Mouse (Mus musculus) testis, adult 2 months (tissue): ENCODE data around the gene Dapk2.

Experiments used
- CTCF ChIP-seq: fragments of 200-500 bp; IDR thresholded peaks from 2 replicates; pipeline ENCODE4 v1.5.1; 2012; ENCODE audit warnings: low read depth, mild to moderate bottlenecking, inconsistent platforms, low read length, moderate library complexity; ENCODE audit not compliant: control insufficient read depth, insufficient read depth, insufficient replicate concordance
- POLR2A ChIP-seq: fragments of 200-500 bp; IDR thresholded peaks from 2 replicates; pipeline ENCODE4 v1.6.1; 2012; ENCODE audit warnings: low read depth, mild to moderate bottlenecking, inconsistent platforms, low read length, moderate library complexity; ENCODE audit not compliant: control insufficient read depth

DNA sequence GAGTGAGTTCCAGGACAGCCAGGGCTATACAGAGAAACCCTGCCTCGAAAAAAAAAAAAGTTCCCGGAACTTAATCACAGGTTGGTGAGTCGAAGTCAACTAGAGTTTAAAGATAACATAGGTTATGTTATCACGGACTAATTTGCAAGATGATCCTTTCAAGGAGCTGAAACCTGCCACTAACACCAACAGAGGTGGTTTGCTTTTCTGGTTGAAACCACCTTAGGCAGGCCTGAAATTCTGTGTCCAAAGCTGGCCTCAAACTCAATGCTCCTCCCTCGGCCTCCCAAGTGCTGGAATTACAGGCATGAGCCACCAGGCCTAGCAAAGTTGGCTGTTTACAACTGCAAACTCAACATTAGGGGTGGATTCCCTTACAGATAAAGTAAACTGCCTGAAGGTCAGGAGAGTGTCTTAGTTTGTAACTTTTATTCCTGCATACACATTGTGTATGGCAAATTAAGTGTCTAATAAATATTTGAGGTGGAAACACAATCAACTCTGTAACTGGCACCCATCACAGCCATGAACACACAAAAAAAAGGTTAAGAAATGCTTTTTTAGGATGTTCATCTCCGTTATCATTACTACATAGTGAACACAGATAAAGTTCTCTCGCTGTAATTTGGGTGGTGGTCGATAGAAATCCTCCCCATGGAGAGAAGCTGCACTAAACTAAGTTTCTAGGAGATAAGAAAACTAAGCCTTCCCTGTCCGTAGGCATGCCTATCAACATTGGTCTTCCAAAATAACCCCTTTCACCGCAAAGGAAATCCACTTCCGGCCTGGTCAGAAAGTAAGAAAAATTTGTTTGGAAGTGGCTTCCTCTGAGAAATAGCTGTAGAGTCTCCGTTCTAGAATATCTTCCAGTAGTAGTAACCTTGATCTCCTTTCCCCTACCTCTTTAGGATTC is 32.2 kb upstream of the Dapk2 start:
- TF ChIP-seq CTCF (no peak), POLR2A (no peak)
